Mouse (Mus musculus): Measurements from ENCODE around the gene Gm9611.
"Not testable (repeated sequence)": the region's sequence is repeated elsewhere in the genome, so short reads cannot be mapped to it uniquely, and the experiment has no call there.

The Gm9611 gene

DNA sequence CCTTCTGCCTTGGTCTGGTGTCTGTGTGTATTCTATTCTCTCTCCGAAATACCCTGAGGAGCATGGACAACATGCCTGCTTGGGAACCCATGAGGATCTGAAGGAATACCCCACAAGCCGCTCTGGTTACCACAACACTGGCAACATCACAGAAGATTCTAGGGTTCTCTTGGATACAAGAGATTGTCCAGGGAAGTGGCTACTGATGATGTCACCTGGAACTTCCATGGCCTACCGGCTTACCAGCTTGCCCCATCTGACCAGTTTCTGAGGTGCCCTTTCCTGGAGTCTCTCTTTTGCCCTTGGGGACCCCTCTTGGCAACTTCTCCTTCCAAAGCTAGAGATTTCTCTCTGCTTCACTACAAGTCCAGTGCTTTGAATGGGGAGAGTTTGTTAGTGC is at the start of gene Gm9611:
Gm9611 (minus strand) TSS at position 101 of the 400 bp plus-strand sequence.
- not testable (repeated sequence) for DNase-seq (ENCODE audit: low spot score in 2 of 2)

DNA sequence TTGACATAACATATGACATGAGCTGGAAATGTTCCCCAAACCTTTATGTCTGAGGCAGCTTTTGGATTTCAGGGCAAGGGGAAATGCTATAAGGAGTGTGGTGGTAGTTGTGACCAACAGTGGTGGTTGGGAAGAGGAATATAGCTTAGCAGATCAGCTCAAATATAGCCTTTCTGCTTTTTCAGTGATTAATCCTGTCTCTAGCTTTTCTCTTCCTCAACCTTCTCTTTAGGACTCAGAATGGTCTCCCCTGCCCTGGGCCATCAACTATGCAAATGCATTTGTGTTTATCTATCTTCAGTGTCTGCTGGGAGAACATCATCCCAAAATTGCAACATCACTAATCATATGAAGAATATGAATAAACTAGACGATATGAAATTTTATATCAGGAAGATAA is 12.8 kb upstream of the Gm9611 start, which contains the start of gene Gm7995:
Gm7995 (plus strand) TSS at position 301 of the 400 bp plus-strand sequence.
- DNase-seq (ENCODE audit: low spot score in 2 of 2), result not testable (repeated sequence)

DNA sequence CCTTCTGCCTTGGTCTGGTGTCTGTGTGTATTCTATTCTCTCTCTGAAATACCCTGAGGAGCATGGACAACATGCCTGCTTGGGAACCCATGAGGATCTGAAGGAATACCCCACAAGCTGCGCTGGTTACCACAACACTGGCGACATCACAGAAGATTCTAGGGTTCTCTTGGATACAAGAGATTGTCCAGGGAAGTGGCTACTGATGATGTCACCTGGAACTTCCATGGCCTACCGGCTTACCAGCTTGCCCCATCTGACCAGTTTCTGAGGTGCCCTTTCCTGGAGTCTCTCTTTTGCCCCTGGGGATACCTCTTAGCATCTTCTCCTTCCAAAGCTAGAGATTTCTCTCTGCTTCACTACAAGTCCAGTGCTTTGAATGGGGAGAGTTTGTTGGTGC is 37.2 kb downstream of the Gm9611 start, which contains the start of gene Gm17026:
Gm17026 (minus strand) TSS at position 101 of the 400 bp plus-strand sequence.
- DNase-seq (ENCODE audit: low spot score in 2 of 2), result not testable (repeated sequence)

Measured in urinary bladder, adult 18-20 months (tissue).